Mouse (Mus musculus) small intestine, adult 2 months (tissue): ENCODE data around the gene Mpp1.

Source experiments
- CTCF ChIP-seq: fragments of 200-500 bp; IDR thresholded peaks from 2 replicates; pipeline ENCODE4 v1.5.1; 2012; ENCODE audit warnings: low read depth, mild to moderate bottlenecking, control low read depth, inconsistent platforms, low read length, moderate library complexity, mixed read lengths; ENCODE audit not compliant: insufficient replicate concordance, insufficient read length; ENCODE audit errors: extremely low read depth
- POLR2A ChIP-seq: fragments of 200-500 bp; IDR thresholded peaks from 2 replicates; pipeline ENCODE4 v1.6.1; 2012; ENCODE audit warnings: low read depth, mild to moderate bottlenecking, control low read depth, inconsistent platforms, low read length, moderate library complexity

- TF ChIP-seq POLR2A (no peak), CTCF (no peak)
These were observed 19.5 kb upstream of the Mpp1 start for GRCm38 (mm10) chrX:75150304-75150703.
